8 mouse cellular contexts compared by ENCODE assay signal in the genomic region with DNA sequence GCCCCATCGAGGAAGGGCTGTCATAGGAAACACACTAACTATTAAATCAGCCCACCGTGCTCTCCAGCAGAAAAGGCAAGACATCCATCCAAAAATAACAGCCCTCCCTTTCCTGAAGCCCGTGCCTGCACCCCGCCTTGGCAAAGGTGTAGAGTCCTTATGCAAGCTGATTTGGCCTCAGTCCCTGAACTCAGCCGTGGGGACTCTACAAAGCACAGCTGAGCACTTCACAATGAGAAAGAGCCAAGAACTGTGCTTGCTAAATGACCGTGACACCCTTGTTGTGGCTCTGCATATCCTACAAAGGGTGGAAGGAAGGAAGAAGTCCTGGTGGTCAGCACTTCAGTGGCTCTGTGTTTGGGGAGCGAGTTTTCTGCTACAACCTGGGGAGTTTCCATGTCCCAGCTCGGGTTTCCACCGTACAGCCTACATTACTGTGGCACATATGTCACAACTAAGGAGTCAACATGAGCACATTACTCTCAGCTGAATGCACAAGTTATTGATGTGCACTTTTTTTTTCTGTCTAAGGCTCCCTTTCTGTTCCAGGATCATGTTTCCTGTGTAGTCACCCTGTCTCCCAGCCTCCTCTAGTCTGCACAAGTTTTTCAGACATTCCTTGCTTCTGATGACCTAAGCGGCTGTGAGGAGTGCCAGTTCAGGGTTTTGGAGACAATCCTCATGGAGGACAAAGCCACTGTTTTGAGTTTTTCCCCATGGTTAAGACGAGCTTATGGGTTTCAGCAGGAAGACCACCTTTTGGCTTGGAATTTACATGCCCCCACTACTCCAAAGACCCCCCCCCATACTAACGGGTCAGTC.
DNase-seq lines count a peak whose midpoint lies in the region.

No protein-coding gene starts in this region.

- DNase-seq in right cerebral cortex, adult 2 months (ENCODE audit: low spot score in 2 of 2), result peak; percentile 20 to 28
- no peak for DNase-seq in right cerebral cortex, postnatal 25 days
- DNase-seq in embryo, embryonic 11 days, result peak; percentile 33
- DNase-seq in heart, adult 11 months, result peak; percentile 99
- peak; percentile 72 for DNase-seq in kidney, adult 11 months
- DNase-seq in lung, postnatal 25 days (ENCODE audit: low spot score), result peak; percentile 90
- DNase-seq in urinary bladder, postnatal 36 days (ENCODE audit: low spot score in 2 of 2), result peak; percentile 39 to 82
- no peak for DNase-seq in thymus, postnatal 14 days

Comparison
In these comparisons a context has a peak if more than half of its experiments do, and no peak if none do; other contexts are left out.
1. DNase-seq: peak in right cerebral cortex, adult 2 months (2 of 2), embryo, embryonic 11 days (single experiment), heart, adult 11 months (single experiment), kidney, adult 11 months (single experiment), lung, postnatal 25 days (single experiment) and urinary bladder, postnatal 36 days (2 of 2); none in right cerebral cortex, postnatal 25 days (single experiment) and thymus, postnatal 14 days (single experiment).